ENCODE assay signal across 25 mouse cellular contexts in the genomic region with DNA sequence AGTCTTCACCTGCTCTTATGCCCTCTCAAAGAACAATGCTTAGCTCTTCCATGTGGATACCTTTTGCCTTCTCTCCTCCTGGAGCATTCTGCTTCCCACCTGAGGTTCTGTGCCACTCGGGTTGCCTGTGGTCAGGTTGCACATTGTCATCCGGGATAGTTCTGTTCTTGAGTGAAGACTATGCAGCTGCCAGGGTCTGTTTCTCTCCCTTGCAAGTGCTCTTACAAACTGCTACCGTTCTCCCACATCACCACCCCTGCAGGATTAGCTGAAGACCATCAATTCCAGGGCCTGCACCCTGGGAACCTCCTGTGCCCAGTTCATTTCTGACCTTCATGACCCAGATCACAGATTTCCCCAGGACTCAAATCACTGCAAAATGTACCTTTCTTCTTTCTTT.
"Had no signal": no experiment of that assay in that cellular context is flagged by ENCODE, and none has a peak within 500 bp of the region (broad histone marks: within the 10 kb centered on the region; RNA-seq: fewer than 3 reads in every experiment).

No protein-coding gene starts in this region.

- H3K27ac ChIP-seq: embryonic facial prominence, embryonic 10.5 days; embryonic facial prominence, embryonic 12.5 days; embryonic facial prominence, embryonic 13.5 days; embryonic facial prominence, embryonic 15.5 days; forebrain, embryonic 10.5 days; forebrain, embryonic 12.5 days; forebrain, embryonic 13.5 days; forebrain, embryonic 15.5 days; gastrocnemius, adult 2 months; heart, adult 2 months had no signal

- H3K36me3 ChIP-seq: embryonic facial prominence, embryonic 10.5 days; embryonic facial prominence, embryonic 12.5 days; embryonic facial prominence, embryonic 13.5 days; embryonic facial prominence, embryonic 15.5 days; forebrain, embryonic 10.5 days; forebrain, embryonic 12.5 days; forebrain, embryonic 15.5 days had no signal

- H3K4me3 ChIP-seq: embryonic facial prominence, embryonic 10.5 days; embryonic facial prominence, embryonic 12.5 days; embryonic facial prominence, embryonic 13.5 days; embryonic facial prominence, embryonic 15.5 days; erythroblast, embryonic 14.5 days; forebrain, embryonic 10.5 days; forebrain, embryonic 12.5 days; forebrain, embryonic 13.5 days; forebrain, embryonic 15.5 days; gastrocnemius, adult 2 months; heart, adult 2 months had no signal

- DNase-seq: cerebellum, adult 2 months; cerebellum, adult 8-10 months; cerebellum, adult 9-10 months; cerebellum, adult 9-11 months; cerebellum, postnatal 10 days; cerebellum, postnatal 14 days; cerebellum, postnatal 25 days; cerebellum, postnatal 36 days; embryo, embryonic 11 days; forebrain, postnatal 0 days; gastrocnemius, adult 2 months; gastrocnemius, postnatal 10 days; gastrocnemius, postnatal 14 days; gastrocnemius, postnatal 25 days; gastrocnemius, postnatal 36 days; heart, adult 2 months had no signal

- H3K9me3 ChIP-seq: embryonic facial prominence, embryonic 10.5 days; embryonic facial prominence, embryonic 12.5 days; embryonic facial prominence, embryonic 13.5 days; embryonic facial prominence, embryonic 15.5 days; forebrain, embryonic 10.5 days; forebrain, embryonic 12.5 days; forebrain, embryonic 13.5 days; forebrain, embryonic 15.5 days had no signal

- H3K27me3 ChIP-seq: embryonic facial prominence, embryonic 12.5 days; embryonic facial prominence, embryonic 13.5 days; embryonic facial prominence, embryonic 15.5 days; forebrain, embryonic 12.5 days; forebrain, embryonic 13.5 days; forebrain, embryonic 15.5 days had no signal

- H3K4me1 ChIP-seq: embryonic facial prominence, embryonic 10.5 days; embryonic facial prominence, embryonic 12.5 days; embryonic facial prominence, embryonic 13.5 days; embryonic facial prominence, embryonic 15.5 days; forebrain, embryonic 10.5 days; forebrain, embryonic 12.5 days; forebrain, embryonic 13.5 days; forebrain, embryonic 15.5 days had no signal
